Mouse (Mus musculus): ENCODE data around the gene Il16. TPM values are rescaled to one million over a fixed set of nuclear protein-coding genes. Genes with fewer than 3 reads are reported as not detected.
A peak's percentile ranks its signal among the peaks of the same experiment; 100 is the strongest.

Il16 gene
- total RNA-seq (2021): 1 to 10 TPM; 7.9 to 8.5 TPM
- long read RNA-seq, experiment 1, transcript Il16-203 (7 exons, 3,183 nt): major isoform, 6 of 11 reads
- long read RNA-seq, experiment 1, partial matches to known transcripts: 3 of 11 reads
- long read RNA-seq, experiment 1, other reads (novel, unspliced or antisense): 2 of 11 reads
- long read RNA-seq, experiment 2, partial matches to known transcripts: 4 of 10 reads
- long read RNA-seq, experiment 2, other reads (novel, unspliced or antisense): 2 of 10 reads

DNA sequence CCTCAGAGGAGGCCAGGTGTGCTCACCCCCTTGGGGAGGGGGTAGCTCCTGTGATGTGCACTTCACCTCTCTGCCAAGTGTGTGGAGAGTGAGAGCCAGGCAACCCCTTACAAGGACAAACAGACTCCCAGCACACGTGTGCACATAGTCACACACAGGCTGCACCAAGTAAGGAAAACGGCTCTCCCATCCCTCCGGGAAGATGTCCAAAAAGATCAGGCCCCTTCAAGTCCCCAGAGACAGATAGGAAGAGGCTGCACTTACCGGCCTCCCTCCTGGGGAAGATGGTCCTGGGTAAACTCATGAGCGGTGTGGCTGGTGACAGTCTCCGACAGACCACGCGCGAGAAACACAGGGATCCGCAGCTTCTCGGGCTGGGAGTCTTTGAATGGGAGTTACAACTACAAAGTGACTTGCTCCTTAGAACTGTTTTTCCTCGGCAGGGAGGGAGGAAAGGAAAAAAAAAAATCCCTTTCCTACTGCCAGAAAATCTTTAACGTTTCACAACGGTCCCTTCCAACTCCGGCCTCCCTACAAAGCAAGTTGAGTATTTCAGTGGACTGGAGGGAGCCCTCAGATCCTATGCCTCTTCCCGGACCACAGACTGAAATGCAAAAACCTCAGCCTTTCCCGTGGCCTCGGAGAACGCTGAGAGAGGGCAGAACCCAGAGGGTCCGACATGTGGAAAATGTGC is at the start of gene Il16:
Gene Il16 (minus strand): TSS at position 314 of the 694 bp plus-strand sequence.
- no peak for DNase-seq

DNA sequence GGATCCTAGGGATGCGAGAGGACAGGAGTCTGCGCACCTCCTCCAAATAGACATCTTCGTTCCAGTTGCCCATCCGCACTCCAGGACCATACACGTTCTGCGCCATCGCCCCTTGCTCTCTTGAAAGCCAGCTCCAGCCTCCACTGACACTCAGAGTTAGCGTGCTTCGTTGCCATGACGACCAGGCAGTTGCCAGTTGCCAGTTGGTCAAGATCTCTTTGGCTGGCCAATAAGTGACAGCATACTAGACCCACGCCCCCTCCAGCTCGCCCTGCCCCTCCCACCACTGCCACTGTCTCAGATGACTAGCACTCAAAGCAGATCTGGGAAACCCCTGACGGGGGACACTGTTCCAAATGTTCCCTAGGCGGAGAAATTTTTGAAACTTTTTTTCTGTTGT is 49.2 kb upstream of the Il16 start, which contains the start of gene Cfap161:
Gene Cfap161 (minus strand): TSS at position 176 of the 400 bp plus-strand sequence.
- peak; percentile 31 for DNase-seq

DNA sequence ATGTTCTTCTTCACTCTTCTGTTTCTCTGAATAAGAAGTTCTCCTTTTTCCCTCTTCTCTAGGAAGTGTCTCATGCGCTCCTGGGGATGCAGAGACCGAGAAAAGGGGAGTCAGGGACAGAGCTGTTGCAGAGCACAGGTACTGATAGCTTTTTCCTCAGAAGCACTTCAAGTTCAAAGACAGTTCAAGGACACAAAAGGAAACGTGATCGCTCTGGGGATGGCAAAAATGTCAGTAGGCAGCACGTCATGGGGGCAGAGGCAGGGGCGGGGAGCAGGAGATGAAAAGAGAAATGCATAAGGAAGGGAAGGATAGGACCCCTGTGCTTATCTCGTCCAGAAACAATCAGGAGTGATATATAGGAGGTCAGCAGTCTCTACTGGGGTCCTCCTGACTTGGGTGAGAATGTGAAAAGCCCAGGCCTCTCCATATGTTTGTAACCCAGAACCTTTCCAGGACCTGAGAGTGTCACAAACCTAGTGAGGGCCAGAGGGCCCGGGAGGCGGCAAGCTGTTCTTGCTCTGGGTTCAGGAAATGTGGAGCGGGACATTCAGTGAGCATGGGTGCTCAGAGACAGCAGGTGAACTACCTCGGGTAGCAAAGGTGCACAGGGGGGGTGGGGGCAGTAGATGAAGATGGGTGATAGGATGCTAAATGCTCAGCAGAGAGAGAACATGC is 48.6 kb upstream of the Il16 start:
- no peak for DNase-seq

GRCm38 (mm10) chr7:83780881-83781280 is 35.4 kb upstream of the Il16 start:
- DNase-seq: no peak

- no peak for DNase-seq
Observed at GRCm38 (mm10) chr7:83780026-83780425, 34.5 kb upstream of the Il16 start.

- no peak for DNase-seq
Observed at GRCm38 (mm10) chr7:83779028-83779427, 33.5 kb upstream of the Il16 start.

GRCm38 (mm10) chr7:83778516-83778915 is 33.0 kb upstream of the Il16 start:
- DNase-seq: no peak

DNA sequence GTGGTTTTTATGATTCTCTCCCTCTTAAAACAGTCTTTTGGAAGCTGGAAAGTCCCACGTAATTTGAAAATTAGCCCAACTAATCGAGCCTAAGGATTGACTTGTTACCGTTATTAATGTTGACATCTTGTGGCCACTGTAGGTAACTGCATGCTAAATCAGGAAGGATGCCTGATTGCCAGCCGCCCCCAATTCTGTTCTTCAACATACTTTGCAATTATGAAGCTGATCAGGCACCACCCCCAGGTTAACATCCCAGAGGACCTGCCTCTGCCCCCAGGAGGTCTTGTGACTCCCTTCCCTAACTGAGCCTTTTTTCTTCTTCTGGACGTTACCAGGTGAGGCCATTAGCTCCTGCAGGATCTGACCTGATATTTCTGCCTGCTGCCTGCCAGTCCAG is 29.2 kb upstream of the Il16 start:
- DNase-seq: no peak

DNA sequence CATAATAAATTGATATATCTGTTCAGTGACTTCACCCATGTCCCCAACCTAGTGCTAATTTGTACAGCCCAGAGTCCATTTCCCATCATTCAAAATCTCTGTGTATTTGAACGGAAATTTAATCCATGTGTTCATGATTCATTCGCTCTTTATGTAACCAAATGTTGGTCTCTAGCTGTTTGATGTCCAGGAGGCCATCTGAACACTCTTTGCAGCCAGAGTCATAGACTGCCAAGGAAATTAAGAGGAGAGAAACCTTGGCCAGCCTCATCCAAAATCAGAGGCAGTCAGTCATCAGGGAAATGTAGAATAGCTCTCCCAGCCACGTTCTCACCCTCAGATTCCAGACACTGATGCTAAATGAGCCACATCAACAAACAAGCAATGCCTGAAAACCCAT is 18.1 kb upstream of the Il16 start:
- DNase-seq: no peak

DNA sequence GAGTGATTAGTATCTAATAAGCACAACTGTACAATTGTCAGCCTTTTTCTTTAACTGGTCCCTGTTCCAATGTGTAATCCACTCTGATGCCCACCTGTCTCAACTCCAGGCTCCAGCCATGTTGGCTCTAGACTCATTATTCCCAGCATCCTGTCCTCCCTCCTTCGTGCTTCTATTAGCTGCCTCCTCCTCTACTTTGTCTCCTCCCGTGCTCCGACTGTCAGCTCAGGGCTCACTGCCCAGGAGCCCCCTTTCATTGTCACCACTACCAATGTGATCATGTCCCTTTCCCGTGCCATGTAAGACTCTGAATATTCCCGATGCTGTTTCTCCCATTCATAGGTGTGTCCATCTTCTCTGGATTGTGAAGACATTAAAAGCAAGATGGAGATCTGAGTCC is 16.8 kb upstream of the Il16 start:
- no peak for DNase-seq

GRCm38 (mm10) chr7:83751055-83751454 is 5.5 kb upstream of the Il16 start:
- no peak for DNase-seq

DNA sequence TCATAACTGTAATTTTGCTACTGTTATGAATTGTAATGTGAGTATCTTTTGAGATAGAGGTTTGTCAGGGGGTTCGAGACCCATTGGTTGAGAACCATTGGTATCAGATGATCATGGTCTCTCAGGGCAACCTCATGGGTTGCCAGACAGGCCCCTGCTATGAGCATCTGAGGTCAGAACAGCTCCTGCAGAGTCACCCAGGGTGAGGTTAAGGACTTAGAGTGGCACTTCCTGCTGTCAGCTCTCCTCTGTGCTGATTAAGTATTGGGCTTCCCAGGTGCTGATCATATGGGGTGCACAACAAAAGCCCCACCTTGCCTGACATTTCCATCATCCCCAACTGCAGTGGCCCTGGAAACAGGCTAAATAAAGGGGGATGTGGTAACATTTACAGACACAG is 2.9 kb upstream of the Il16 start:
- DNase-seq: no peak

GRCm38 (mm10) chr7:83746107-83746687 is 671 bp upstream of the Il16 start:
- no peak for DNase-seq

DNA sequence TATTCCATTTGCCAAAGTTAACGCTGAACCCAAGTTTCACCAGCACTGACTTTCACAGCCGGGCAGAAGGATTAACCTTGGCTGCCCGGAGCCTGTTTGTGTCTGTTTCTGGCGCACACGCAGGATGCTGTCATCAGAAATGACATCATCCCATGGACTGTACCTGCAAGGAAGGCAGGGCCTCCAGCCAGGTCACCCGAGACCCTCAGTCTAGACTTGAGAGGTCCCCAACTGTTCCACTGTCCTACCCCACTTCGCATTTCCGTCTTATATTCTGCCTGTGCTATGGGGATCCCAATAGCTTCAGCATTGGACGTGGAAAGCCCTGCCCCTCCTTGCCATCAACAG is 487 bp downstream of the Il16 start:
- DNase-seq: no peak

DNA sequence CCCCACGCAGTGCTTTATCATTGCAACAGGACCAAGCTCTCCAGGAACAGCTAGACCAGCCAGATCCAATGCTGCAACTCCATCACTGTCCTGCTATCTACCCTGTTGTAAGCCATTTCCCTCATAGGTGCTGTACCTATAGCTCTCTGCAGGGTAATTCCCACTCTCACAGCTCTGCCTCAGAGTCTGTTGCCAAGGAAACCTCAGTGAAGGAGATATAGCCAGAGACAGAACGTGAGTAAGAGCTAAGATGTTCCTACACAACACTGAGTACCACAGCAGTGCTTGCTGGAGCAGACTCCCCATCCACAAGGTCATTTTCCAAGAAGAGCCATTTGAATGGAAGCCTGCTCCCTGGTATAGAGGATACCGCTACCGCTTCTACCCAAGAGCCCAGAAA is 1.3 kb downstream of the Il16 start:
- DNase-seq: no peak

DNA sequence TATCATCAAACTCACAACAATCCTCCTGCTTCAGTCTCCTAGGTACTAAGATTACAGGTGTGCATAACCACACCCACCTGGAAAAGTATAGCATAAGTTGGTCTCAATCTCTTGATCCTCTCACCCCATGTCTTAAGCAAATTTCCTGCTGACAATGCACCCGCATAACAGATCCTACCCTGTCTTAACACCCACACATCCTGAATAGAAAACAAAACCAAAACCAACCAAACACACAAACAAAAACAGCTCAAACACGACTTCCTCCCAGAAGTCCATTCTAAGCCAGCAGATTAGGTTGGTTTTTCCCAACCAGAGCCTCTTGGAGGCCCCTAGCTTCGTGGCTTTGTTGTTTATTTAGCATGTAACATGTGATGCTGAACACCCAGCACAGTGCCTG is 2.8 kb downstream of the Il16 start:
- no peak for DNase-seq

DNA sequence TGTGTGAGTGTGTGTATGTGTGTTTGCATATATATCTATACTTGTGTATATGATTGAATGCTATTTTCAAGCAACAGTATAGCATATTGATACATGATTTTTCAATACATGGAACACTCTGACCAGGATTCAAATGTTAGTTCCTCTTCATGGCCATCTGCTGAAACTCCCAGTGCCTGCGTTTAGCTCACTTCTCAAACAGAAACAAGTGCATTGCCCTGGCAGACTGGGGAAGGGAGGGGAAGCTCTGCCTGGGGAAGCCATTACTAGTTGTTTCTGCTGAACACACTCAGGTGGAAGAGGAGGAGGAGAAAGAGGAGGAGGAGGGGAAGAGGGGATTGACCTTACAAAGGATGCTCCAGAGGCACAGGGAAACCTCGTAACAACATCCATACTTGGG is 3.5 kb downstream of the Il16 start:
- DNase-seq: no peak

DNA sequence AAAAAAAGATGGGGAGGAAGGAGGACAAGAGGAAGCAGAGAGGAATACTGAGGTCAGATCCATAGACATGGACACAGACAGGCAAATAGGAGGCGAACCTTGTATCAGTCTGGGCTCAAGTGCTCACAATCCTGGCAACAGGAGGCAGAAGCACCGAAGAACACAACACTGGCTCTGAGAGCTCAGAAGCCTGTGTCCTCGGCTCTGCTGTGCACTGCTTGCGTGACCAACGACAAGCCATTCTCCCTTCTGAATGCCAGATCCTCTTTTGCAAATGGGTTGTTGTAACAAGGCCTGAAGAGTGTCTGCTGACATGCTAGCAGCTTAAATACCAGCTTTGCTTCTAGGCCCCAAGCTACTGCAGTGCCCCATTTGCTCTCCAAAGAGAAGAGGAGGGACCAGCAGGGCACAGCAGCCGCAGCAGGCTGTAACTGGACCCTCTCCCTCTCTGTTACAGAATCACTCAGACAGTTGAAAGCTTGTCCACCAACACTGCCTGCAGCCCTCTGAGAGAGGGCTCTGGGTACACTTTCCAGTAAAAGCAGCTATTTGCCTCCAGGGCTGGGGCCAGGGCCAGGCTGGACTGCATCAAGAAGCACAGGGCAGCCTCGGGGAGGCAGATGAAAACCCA is 5.7 kb downstream of the Il16 start:
- no peak for DNase-seq

GRCm38 (mm10) chr7:83738623-83739462 is 6.7 kb downstream of the Il16 start:
- DNase-seq: no peak

DNA sequence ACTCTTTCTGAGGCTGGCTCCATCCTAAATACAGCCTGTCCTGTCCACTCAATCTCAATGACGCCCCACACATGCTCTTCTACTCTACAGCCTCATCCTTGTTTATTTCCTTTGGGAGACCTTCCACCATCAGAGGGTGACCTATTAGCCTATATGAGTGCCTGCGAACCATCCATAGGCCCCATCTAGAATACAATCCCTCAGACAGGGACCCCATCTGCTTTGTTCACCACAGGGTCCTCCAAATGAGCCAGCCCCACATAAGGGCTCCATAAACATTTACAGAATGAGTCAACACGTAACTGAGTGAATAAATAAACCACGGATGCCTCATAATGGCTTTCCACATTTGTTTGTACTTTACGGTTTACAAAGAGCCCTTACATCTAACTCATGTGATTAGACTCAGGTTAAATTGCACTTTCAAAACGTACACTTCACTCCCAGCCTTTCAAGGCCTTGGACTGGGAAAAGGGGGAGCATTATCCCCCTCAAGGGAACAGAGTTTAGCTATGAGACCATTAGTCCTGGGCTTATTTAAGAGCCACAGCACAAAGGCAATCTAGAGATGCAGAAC is 7.5 kb downstream of the Il16 start:
- DNase-seq: no peak

DNA sequence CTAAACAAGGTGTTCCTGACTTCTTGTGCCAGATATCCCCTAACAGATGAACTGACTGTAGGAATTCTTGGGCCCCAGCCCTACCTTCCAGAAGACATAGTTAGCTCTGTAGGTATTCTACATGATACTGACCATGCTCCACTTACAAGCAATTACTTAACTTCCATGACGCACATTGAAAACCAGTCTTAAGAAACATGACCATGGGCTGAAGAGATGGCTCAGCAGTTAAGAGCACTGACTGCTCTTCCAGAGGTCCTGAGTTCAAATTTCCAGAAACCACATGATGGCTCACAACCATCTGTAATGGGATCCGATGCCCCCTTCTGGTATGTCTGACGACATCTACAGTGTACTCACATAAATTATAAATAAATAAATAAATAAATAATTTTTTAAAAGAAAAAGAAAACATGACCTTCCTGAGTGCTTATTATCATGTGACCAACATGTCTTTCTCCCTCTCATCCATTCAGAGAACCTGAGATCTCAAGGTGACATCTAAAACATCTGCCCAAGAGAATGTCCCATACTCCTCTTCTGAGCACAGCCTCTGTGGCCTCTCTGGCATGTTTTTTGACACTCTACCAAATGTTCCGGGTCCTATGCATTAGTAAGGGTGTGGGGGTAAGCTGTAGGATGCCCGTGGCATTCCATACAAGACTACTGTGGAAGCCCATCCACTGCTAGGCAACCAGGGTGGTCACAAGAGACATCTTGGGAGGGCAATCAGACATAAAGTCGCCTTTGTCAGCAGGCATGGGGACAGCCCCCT is 9.0 kb downstream of the Il16 start:
- no peak for DNase-seq

Measured in gastrocnemius, postnatal 10 days (tissue).